Mouse (Mus musculus) urinary bladder, adult 2 months (tissue): Measurements from ENCODE around the gene Olfr69. TPM values are rescaled to one million over a fixed set of nuclear protein-coding genes. Genes with fewer than 3 reads are reported as not detected.
"Not testable (repeated sequence)": the region's sequence is repeated elsewhere in the genome, so short reads cannot be mapped to it uniquely, and the experiment has no call there.

ENCODE experiments used
- DNase-seq: peaks from one replicate; pipeline ENCODE4 v3.0.0; 2022; ENCODE audit warnings: low spot score
- polyA plus RNA-seq: library from polyadenylated mRNA; depleted of rRNA; stranded (reverse); fragments of >200 nt; gene quantifications from 2 replicates; pipeline ENCODE4 v1.2.3, GENCODE M21; 2012; rRNA removed

Gene Olfr69
- polyA plus RNA-seq, result not detected in 2 replicates

GRCm38 (mm10) chr7:103771494-103771893, at the start of gene Olfr69:
Gene Olfr69 (minus strand): TSS chr7:103771594.
- DNase-seq, result no peak

GRCm38 (mm10) chr7:103815085-103815484, 43.7 kb upstream of the Olfr69 start:
- not testable (repeated sequence) for DNase-seq

DNA sequence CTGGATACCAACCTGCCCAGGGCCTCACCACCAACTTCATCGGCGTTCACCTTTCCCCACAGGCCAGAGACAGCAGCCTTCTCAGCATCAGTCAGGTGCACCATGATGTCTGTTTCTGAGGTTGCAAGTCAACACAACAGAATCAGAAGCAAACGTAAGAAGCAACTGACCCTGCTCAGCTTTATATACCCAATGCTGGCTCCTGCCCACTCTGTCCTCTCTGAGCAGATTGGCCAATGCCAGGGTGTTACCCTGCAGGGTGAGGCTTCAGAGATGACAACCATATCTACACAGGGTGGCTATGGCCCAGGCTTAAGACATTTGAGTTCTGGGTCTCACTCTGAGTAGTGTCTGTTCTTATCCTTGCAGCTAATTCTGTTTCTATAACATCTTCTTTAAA, 42.4 kb upstream of the Olfr69 start, which contains the start of gene Hbb-bt:
TSS of gene Hbb-bt (minus strand) at position 231 of the 400 bp plus-strand sequence.
- no peak for DNase-seq

GRCm38 (mm10) chr7:103813152-103813551, 41.8 kb upstream of the Olfr69 start:
- DNase-seq, result not testable (repeated sequence)

DNA sequence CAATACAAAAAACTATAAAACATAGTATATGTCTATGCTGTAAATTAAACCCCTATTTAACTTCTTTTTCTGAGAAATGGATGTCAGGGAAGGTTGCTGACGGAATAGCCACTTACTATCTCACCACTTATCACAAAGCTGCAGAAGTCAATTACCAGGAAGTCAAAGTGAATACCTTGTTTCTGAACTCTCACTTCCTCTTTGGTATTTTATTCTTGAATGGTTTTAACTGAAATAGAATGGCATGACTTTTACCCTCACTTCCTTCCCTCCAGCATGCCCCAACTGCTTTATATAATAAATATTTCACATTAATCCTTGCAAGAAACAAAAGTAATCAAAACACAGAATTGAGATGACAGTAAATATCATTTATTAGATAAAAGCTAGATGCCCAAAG, 40.8 kb upstream of the Olfr69 start:
- no peak for DNase-seq

GRCm38 (mm10) chr7:103811223-103811845, 39.9 kb upstream of the Olfr69 start:
- DNase-seq, result no peak

- no peak for DNase-seq
These were observed 39.4 kb upstream of the Olfr69 start for GRCm38 (mm10) chr7:103810746-103811145.

- no peak for DNase-seq
These were observed 38.9 kb upstream of the Olfr69 start for GRCm38 (mm10) chr7:103810296-103810695.

DNA sequence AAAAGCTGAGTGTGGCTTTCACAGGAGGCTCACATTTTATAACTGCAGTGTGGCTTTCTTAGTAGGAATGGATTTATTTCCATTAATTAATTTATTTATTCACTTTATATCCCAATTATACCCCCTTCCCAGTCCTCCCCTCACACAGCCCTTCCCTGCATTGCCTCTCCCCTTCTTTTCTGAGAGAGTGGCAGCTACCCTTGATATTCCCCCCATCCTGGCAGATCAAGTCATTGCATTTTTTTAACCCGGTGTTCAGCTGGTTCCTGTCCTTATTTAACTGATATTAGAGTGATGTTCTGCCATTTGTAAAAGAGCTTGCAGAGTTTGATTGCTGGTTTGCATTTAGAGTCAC, 38.4 kb upstream of the Olfr69 start:
- no peak for DNase-seq

DNA sequence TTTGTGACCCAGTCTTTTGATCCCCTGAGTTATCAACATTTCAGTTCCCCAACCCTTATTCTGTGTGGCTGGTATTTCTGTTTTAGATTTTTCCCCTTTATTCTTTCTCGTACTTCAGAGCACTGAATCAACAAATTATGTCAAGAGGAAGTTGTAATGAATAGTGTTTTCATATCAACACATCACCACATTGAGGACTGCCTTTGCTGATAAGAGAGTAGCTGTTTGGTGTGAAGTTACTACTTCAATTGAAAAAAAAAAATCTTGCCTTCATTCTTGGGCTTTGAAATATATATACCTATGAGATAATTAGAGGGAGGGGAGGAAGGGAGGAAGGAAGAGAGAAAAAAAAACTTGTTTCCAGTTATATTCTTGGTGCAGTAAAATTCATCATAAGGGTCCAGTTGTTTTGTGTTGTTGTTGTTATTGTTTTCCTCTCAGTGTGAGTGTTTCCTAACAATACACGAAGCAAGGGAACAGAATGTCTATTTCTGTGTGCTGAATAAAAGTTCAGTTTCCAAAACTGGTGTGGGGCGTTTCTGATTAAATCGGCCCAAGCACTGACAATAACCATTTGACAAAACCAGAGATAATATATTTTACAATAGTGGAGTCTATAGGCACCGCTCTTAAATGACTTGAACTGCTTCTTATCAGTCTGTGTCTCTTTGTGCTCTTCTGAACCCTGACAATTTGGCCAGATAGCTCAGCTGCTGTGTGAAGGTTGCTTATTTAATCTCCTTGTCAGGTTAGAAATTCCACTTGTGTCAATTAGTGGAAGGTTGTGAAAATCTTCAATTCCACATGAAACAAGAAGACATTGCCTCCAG, 37.8 kb upstream of the Olfr69 start:
- no peak for DNase-seq

GRCm38 (mm10) chr7:103808120-103808519, 36.7 kb upstream of the Olfr69 start:
- DNase-seq, result not testable (repeated sequence)

DNA sequence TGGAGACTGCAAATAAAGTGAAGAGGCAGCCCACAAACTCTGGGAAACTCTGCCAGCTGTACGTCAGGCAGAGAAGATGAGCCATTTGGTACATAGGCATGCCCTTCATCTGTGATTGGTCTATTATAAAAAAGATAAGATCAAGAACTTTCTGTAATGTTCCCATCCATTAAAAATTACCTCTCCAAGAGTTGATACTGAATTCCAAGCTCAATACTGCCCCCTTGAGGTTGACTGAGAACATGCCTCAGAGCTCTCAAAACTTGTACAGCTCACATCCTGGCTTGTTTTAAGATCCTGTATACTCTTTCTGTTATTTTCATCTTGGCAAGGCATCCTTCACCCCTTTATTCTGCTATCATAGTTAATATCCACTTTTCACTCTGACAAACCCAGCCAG, 35.5 kb upstream of the Olfr69 start:
- DNase-seq, result no peak

GRCm38 (mm10) chr7:103792669-103793388, 21.4 kb upstream of the Olfr69 start:
- DNase-seq, result no peak

GRCm38 (mm10) chr7:103791721-103792120, 20.3 kb upstream of the Olfr69 start, which contains the start of gene Olfr67:
Gene Olfr67 (minus strand): TSS chr7:103791821.
- no peak for DNase-seq

DNA sequence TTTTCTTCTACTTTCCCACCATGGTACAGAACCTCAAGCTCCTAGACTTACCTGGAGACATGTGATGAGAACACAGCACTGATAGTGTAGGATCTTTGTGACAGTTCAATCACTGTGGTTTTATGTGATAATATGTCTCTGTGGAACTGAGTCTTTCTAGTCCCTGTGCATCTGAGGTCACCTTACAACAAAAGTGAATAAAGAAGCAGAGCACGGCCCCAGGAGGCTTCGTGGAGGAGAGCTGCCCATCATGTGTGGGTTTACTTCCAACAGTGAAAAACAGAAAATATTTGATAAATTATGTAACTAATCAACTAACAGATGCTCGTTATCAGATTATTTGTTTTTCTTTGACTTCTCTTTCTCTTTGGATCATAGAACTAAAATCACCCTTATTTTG, 8.2 kb upstream of the Olfr69 start, which contains the start of gene Olfr68:
TSS of gene Olfr68 (minus strand) at position 101 of the 400 bp plus-strand sequence.
- DNase-seq, result no peak

GRCm38 (mm10) chr7:103777652-103778051, 6.3 kb upstream of the Olfr69 start:
- not testable (repeated sequence) for DNase-seq

GRCm38 (mm10) chr7:103767687-103768086, 3.7 kb downstream of the Olfr69 start:
- DNase-seq, result not testable (repeated sequence)

DNA sequence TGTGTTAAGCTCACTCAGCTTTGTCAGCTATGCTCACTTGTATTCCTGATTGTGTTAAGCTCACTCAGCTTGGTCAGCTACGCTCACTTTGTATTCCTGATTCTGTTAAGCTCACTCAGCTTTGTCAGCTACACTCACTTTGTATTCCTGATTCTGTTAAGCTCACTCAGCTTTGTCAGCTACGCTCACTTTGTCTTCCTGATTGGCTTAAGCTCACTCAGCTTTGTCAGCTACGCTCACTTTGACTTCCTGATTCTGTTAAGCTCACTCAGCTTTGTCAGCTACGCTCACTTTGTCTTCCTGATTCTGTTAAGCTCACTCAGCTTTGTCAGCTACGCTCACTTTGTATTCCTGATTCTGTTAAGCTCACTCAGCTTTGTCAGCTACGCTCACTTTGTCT, 9.2 kb downstream of the Olfr69 start:
- DNase-seq, result not testable (repeated sequence)

DNA sequence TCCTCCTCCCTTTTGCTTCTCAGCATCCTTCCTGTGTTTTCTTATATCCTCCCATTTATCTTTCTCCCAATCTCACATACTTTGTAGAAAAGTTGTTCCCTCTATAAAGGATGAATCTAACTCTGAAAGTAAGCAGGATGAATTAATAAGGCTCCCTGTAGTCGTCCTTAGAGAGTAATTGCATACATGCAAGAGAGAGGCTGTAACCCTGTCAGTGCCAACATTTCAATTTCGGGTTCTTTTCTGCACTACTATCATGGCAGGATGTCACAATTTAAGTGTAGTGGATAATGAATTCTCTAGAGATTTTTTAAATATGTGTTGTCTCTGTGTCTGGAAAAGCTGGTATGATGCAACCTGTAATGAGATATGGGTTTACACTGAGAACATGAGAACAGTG, 14.2 kb downstream of the Olfr69 start, which contains the start of gene Olfr630:
TSS of gene Olfr630 (minus strand) at position 101 of the 400 bp plus-strand sequence.
- no peak for DNase-seq

- DNase-seq, result no peak
These were observed 26.6 kb downstream of the Olfr69 start, which contains the start of gene Olfr629 for GRCm38 (mm10) chr7:103744843-103745242. Gene Olfr629 (minus strand): TSS chr7:103744943.

DNA sequence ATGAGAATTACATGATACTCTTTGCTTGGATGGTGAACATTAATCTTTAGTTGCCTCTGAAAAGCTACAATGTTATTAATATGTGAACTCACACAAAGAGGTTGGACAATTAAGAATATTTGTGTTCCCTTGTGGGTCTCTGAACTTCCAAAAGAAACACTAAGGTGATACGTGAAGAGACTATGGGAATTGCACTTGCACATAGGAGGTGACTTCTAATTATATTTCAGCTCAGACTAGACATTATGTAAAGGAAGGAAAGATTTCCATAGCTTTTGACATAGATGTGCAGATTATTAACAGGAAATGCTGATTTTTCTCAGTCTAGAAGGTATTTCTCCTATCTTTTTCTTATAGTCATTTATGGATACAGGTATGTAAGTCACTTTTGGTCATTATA, 41.3 kb downstream of the Olfr69 start, which contains the start of gene Olfr628:
TSS of gene Olfr628 (plus strand) at position 301 of the 400 bp plus-strand sequence.
- no peak for DNase-seq

DNA sequence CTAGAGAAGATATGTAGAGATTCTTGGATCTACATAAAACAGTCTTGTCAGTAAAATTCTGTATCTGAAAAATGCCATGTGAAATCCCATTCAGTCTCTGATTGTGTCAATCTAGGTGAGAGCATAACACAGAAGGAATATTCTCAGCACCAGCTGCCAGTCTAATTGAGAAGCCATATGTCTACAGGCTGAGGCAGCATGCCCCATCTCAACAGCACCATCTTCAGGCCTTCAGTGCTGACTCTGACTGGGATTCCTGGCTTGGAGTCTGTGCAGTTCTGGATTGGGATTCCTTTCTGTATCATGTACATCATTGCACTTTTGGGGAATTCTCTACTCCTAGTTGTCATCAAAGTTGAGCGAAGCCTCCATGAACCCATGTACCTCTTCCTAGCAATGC, 55.0 kb downstream of the Olfr69 start:
- not testable (repeated sequence) for DNase-seq
